Mouse (Mus musculus): ENCODE data around the gene Sox5. TPM values are rescaled to one million over a fixed set of nuclear protein-coding genes. Genes with fewer than 3 reads are reported as not detected.

The Sox5 gene
- total and polyA plus RNA-seq, 3 experiments: 0.08 to 0.47 (median 0.46) TPM

- H3K79me2 ChIP-seq (replicated peaks; ENCODE audit: control insufficient read depth, extremely low read depth, insufficient read depth, poor library complexity, severe bottlenecking): no peaks in the 10 kb centered on the region
- H3K4me1 ChIP-seq (ENCODE audit: control insufficient read depth in 1 of 2, insufficient read depth in 2 of 2): no peaks in the 10 kb centered on the region
- H3K27ac ChIP-seq (ENCODE audit: insufficient read depth, low read depth): no peak overlapping the region
- H3K27me3 ChIP-seq (replicated peaks): no peaks in the 10 kb centered on the region
- in situ Hi-C loops (cut with MboI; ENCODE audit: low pct_ligation_motif_present, low pct_unique_long_range_greater_than_20kb, low sequenced_read_pairs): no loop called here
- no peak overlapping the region for H3K4me3 ChIP-seq (replicated peaks in 1 of 3; ENCODE audit: low read depth in 2 of 3, low read length in 2 of 3, poor library complexity in 1 of 3)
- no peak for DNase-seq (ENCODE audit: extremely low read depth)
- dilution Hi-C loops (cut with MboI; ENCODE audit: extremely low pct_ligation_motif_present, extremely low pct_unique_long_range_greater_than_20kb, low sequenced_read_pairs): no loop called here
- H3K36me3 ChIP-seq (replicated peaks in 1 of 2; ENCODE audit: control insufficient read depth in 1 of 2, insufficient read depth in 1 of 2, low read length in 1 of 2): no peaks in the 10 kb centered on the region
- no peak overlapping the region for H3K4me2 ChIP-seq (ENCODE audit: insufficient read depth, low read depth, poor library complexity, severe bottlenecking)
- H3K9me3 ChIP-seq (replicated peaks; ENCODE audit: low read length): no peaks in the 10 kb centered on the region
- TF ChIP-seq RAD21 (IDR thresholded peaks at IDR 0.05; ENCODE audit: low read depth, low read length): no peak
- TF ChIP-seq MAX (IDR thresholded peaks at IDR 0.05; ENCODE audit: low read length): no peak
- no peak for TF ChIP-seq JUN (IDR thresholded peaks at IDR 0.05; ENCODE audit: insufficient read depth, low read depth, low read length)
- no peak for TF ChIP-seq KAT2A (IDR thresholded peaks at IDR 0.05; ENCODE audit: insufficient replicate concordance, low read length)
- no peak for TF ChIP-seq CHD1 (IDR thresholded peaks at IDR 0.05; ENCODE audit: low read depth, low read length)
- TF ChIP-seq HCFC1 (IDR thresholded peaks at IDR 0.05; ENCODE audit: low read depth, low read length): no peak
- TF ChIP-seq MEF2A (IDR thresholded peaks at IDR 0.05; ENCODE audit: borderline replicate concordance, low read depth, low read length): no peak
- TF ChIP-seq ZNF384 (IDR thresholded peaks at IDR 0.05; ENCODE audit: low read depth, low read length): no peak
- no peak overlapping the region for H3K9ac ChIP-seq (ENCODE audit: insufficient read depth, low read depth)
Observed at GRCm38 (mm10) chr6:143923146-143923545, 858.6 kb downstream of the Sox5 start.

DNA sequence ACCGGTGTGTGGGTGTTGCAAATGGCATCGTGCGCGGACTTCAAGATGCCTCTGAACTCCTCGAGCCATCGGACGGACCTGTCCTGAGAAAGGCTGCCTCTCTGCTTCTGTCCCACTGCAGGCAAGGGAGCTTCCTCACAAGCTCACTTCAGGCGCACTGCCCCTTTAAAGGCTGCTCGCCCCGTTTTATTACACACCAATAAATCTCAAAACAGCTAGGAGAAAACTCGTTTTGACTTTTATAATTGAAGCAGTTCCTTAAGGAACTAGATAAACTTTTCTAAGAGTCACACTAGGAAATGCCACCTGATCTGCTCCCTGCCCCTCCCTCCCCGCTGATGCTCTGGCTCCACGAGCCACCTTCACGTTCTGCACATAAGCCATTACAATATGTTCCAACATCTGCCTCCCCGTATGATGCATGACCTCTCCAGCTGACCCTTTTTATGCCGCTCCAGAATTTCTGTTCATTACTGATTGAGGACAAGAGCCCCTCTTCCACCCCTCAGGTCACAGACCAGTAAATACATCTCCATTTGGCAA, 863.3 kb downstream of the Sox5 start:
- dilution Hi-C loops (cut with MboI; ENCODE audit: extremely low pct_ligation_motif_present, extremely low pct_unique_long_range_greater_than_20kb, low sequenced_read_pairs) (no loop called here), in situ Hi-C loops (cut with MboI; ENCODE audit: low pct_ligation_motif_present, low pct_unique_long_range_greater_than_20kb, low sequenced_read_pairs) (no loop called here)
- no peak overlapping the region for H3K27ac ChIP-seq (ENCODE audit: insufficient read depth, low read depth)
- TF ChIP-seq POLR2AphosphoS2 (IDR thresholded peaks at IDR 0.05; ENCODE audit: low read depth, low read length): no peak
- TF ChIP-seq ZMIZ1 (IDR thresholded peaks at IDR 0.05; ENCODE audit: low read depth, low read length): no peak
- no peak for TF ChIP-seq TCF12 (IDR thresholded peaks at IDR 0.05; ENCODE audit: low read depth, low read length)
- no peak for TF ChIP-seq MAX (IDR thresholded peaks at IDR 0.05; ENCODE audit: low read length)
- no peak for TF ChIP-seq NELFE (IDR thresholded peaks at IDR 0.05; ENCODE audit: low read depth, low read length)
- no peak for TF ChIP-seq USF2 (conservative IDR thresholded peaks at IDR 0.05; ENCODE audit: low read depth, low read length)
- TF ChIP-seq USF1 (IDR thresholded peaks at IDR 0.05; ENCODE audit: low read depth, low read length): no peak
- TF ChIP-seq ZKSCAN1 (IDR thresholded peaks at IDR 0.05; ENCODE audit: borderline replicate concordance, low read depth, low read length): no peak
- H3K4me2 ChIP-seq (ENCODE audit: insufficient read depth, low read depth, poor library complexity, severe bottlenecking): no peak overlapping the region
- no peaks in the 10 kb centered on the region for H3K4me1 ChIP-seq (ENCODE audit: control insufficient read depth in 1 of 2, insufficient read depth in 2 of 2)
- no peak overlapping the region for H3K4me3 ChIP-seq (replicated peaks in 1 of 3; ENCODE audit: low read depth in 2 of 3, low read length in 2 of 3, poor library complexity in 1 of 3)
- DNase-seq (ENCODE audit: extremely low read depth): no peak
- no peaks in the 10 kb centered on the region for H3K27me3 ChIP-seq (replicated peaks)
- no peaks in the 10 kb centered on the region for H3K36me3 ChIP-seq (replicated peaks in 1 of 2; ENCODE audit: control insufficient read depth in 1 of 2, insufficient read depth in 1 of 2, low read length in 1 of 2)
- no peaks in the 10 kb centered on the region for H3K9me3 ChIP-seq (replicated peaks; ENCODE audit: low read length)
- no peaks in the 10 kb centered on the region for H3K79me2 ChIP-seq (replicated peaks; ENCODE audit: control insufficient read depth, extremely low read depth, insufficient read depth, poor library complexity, severe bottlenecking)
- H3K9ac ChIP-seq (ENCODE audit: insufficient read depth, low read depth): no peak overlapping the region

All from CH12.LX (cell line).